Mouse (Mus musculus): ENCODE measurements around the gene Acat2. TPM values are rescaled to one million over a fixed set of nuclear protein-coding genes. Genes with fewer than 3 reads are reported as not detected.
"Not testable (repeated sequence)": the region's sequence is repeated elsewhere in the genome, so short reads cannot be mapped to it uniquely, and the experiment has no call there.

The Acat2 gene
- polyA plus RNA-seq, 1 experiment, result 7.9 TPM

- Histone ChIP-seq H3K36me3 (ENCODE audit: control insufficient read depth, insufficient read depth, low read length) (0 out of 2 replicates have a peak, but pooled peaks cover 1% of the 10 kb centered on the region), H3K27ac (ENCODE audit: insufficient read depth, low read depth, low read length) (no peak overlapping the region), H3K27me3 (ENCODE audit: control insufficient read depth, insufficient read depth, low read length) (no peaks in the 10 kb centered on the region), H3K4me3 (ENCODE audit: low read depth, low read length) (peak overlapping the region; percentile 73), H3K4me1 (ENCODE audit: control insufficient read depth, insufficient read depth, insufficient read length, low read length) (peaks cover 2% of the 10 kb centered on the region; the same call in 1 of the 2 replicates)
- TF ChIP-seq POLR2A (IDR thresholded peaks at IDR 0.05; ENCODE audit: low read depth, low read length) (no peak), CTCF (IDR thresholded peaks at IDR 0.05; ENCODE audit: extremely low read depth, insufficient read length, insufficient replicate concordance, low read depth, low read length) (no peak)
- 13% methylated on average over 8 of the region's 8 CpGs for WGBS
These were observed 30.1 kb upstream of the Acat2 start for GRCm38 (mm10) chr17:12990567-12991145.

GRCm38 (mm10) chr17:12988096-12988495, 27.5 kb upstream of the Acat2 start:
- H3K27me3 ChIP-seq (ENCODE audit: control insufficient read depth, insufficient read depth, low read length), result not testable (repeated sequence)
- 76% methylated on average over 8 of the region's 8 CpGs for WGBS

GRCm38 (mm10) chr17:12983988-12984387, 23.4 kb upstream of the Acat2 start:
- WGBS, result 53% methylated on average over 2 of the region's 2 CpGs
- Histone ChIP-seq H3K4me3 (ENCODE audit: low read depth, low read length) (no peak overlapping the region), H3K4me1 (ENCODE audit: control insufficient read depth, insufficient read depth, insufficient read length, low read length) (no peaks in the 10 kb centered on the region), H3K27ac (ENCODE audit: insufficient read depth, low read depth, low read length) (no peak overlapping the region), H3K36me3 (ENCODE audit: control insufficient read depth, insufficient read depth, low read length) (peaks cover 45% of the 10 kb centered on the region), H3K27me3 (ENCODE audit: control insufficient read depth, insufficient read depth, low read length) (no peaks in the 10 kb centered on the region)
- no peak for TF ChIP-seq CTCF (IDR thresholded peaks at IDR 0.05; ENCODE audit: extremely low read depth, insufficient read length, insufficient replicate concordance, low read depth, low read length)
- TF ChIP-seq POLR2A (IDR thresholded peaks at IDR 0.05; ENCODE audit: low read depth, low read length), result no peak

More at GRCm38 (mm10) chr17:12988096-12988495, 27.5 kb upstream of the Acat2 start:
- H3K4me1 ChIP-seq (ENCODE audit: control insufficient read depth, insufficient read depth, insufficient read length, low read length); H3K27ac ChIP-seq (ENCODE audit: insufficient read depth, low read depth, low read length); H3K4me3 ChIP-seq (ENCODE audit: low read depth, low read length): not testable (repeated sequence)
- peaks cover 16% of the 10 kb centered on the region for H3K36me3 ChIP-seq (ENCODE audit: control insufficient read depth, insufficient read depth, low read length)

GRCm38 (mm10) chr17:12978546-12978945, 18.0 kb upstream of the Acat2 start:
- Histone ChIP-seq H3K36me3 (ENCODE audit: control insufficient read depth, insufficient read depth, low read length) (peaks cover 65% of the 10 kb centered on the region), H3K4me3 (ENCODE audit: low read depth, low read length) (no peak overlapping the region), H3K4me1 (ENCODE audit: control insufficient read depth, insufficient read depth, insufficient read length, low read length) (no peaks in the 10 kb centered on the region), H3K27ac (ENCODE audit: insufficient read depth, low read depth, low read length) (no peak overlapping the region), H3K27me3 (ENCODE audit: control insufficient read depth, insufficient read depth, low read length) (no peaks in the 10 kb centered on the region)
- WGBS, result 95% methylated on average over 1 of the region's 1 CpGs
- TF ChIP-seq POLR2A (IDR thresholded peaks at IDR 0.05; ENCODE audit: low read depth, low read length), result no peak
- TF ChIP-seq CTCF (IDR thresholded peaks at IDR 0.05; ENCODE audit: extremely low read depth, insufficient read length, insufficient replicate concordance, low read depth, low read length), result no peak

GRCm38 (mm10) chr17:12973851-12974250, 13.3 kb upstream of the Acat2 start:
- H3K4me3 ChIP-seq (ENCODE audit: low read depth, low read length), result no peak overlapping the region
- H3K4me1 ChIP-seq (ENCODE audit: control insufficient read depth, insufficient read depth, insufficient read length, low read length), result no peaks in the 10 kb centered on the region
- 73% methylated on average over 2 of the region's 2 CpGs for WGBS
- peaks cover 49% of the 10 kb centered on the region for H3K36me3 ChIP-seq (ENCODE audit: control insufficient read depth, insufficient read depth, low read length)
- no peak overlapping the region for H3K27ac ChIP-seq (ENCODE audit: insufficient read depth, low read depth, low read length)
- no peaks in the 10 kb centered on the region for H3K27me3 ChIP-seq (ENCODE audit: control insufficient read depth, insufficient read depth, low read length)
- TF ChIP-seq POLR2A (IDR thresholded peaks at IDR 0.05; ENCODE audit: low read depth, low read length), result no peak
- TF ChIP-seq CTCF (IDR thresholded peaks at IDR 0.05; ENCODE audit: extremely low read depth, insufficient read length, insufficient replicate concordance, low read depth, low read length), result no peak

GRCm38 (mm10) chr17:12967173-12967572, 6.6 kb upstream of the Acat2 start:
- Histone ChIP-seq H3K4me3 (ENCODE audit: low read depth, low read length) (no peak overlapping the region), H3K27ac (ENCODE audit: insufficient read depth, low read depth, low read length) (no peak overlapping the region), H3K27me3 (ENCODE audit: control insufficient read depth, insufficient read depth, low read length) (no peaks in the 10 kb centered on the region), H3K36me3 (ENCODE audit: control insufficient read depth, insufficient read depth, low read length) (peaks cover 33% of the 10 kb centered on the region), H3K4me1 (ENCODE audit: control insufficient read depth, insufficient read depth, insufficient read length, low read length) (no peaks in the 10 kb centered on the region)
- TF ChIP-seq POLR2A (IDR thresholded peaks at IDR 0.05; ENCODE audit: low read depth, low read length) (no peak), CTCF (IDR thresholded peaks at IDR 0.05; ENCODE audit: extremely low read depth, insufficient read length, insufficient replicate concordance, low read depth, low read length) (no peak)
- 87% methylated on average over 2 of the region's 2 CpGs for WGBS

GRCm38 (mm10) chr17:12963476-12963875, 2.9 kb upstream of the Acat2 start:
- Histone ChIP-seq H3K4me3 (ENCODE audit: low read depth, low read length) (no peak overlapping the region), H3K4me1 (ENCODE audit: control insufficient read depth, insufficient read depth, insufficient read length, low read length) (peaks cover 4% of the 10 kb centered on the region; the same call in 1 of the 2 replicates), H3K27me3 (ENCODE audit: control insufficient read depth, insufficient read depth, low read length) (no peaks in the 10 kb centered on the region), H3K36me3 (ENCODE audit: control insufficient read depth, insufficient read depth, low read length) (peaks cover 18% of the 10 kb centered on the region), H3K27ac (ENCODE audit: insufficient read depth, low read depth, low read length) (no peak overlapping the region)
- TF ChIP-seq CTCF (IDR thresholded peaks at IDR 0.05; ENCODE audit: extremely low read depth, insufficient read length, insufficient replicate concordance, low read depth, low read length) (no peak), POLR2A (IDR thresholded peaks at IDR 0.05; ENCODE audit: low read depth, low read length) (no peak)
- 59% methylated on average over 3 of the region's 3 CpGs for WGBS

- not testable (repeated sequence) for H3K4me1 ChIP-seq (ENCODE audit: control insufficient read depth, insufficient read depth, insufficient read length, low read length); H3K27ac ChIP-seq (ENCODE audit: insufficient read depth, low read depth, low read length); H3K36me3 ChIP-seq (ENCODE audit: control insufficient read depth, insufficient read depth, low read length); H3K27me3 ChIP-seq (ENCODE audit: control insufficient read depth, insufficient read depth, low read length); H3K4me3 ChIP-seq (ENCODE audit: low read depth, low read length)
- WGBS, result 40% methylated on average over 2 of the region's 2 CpGs
These were observed 1.2 kb downstream of the Acat2 start for GRCm38 (mm10) chr17:12959377-12959776.
